In genomic region chr17:84030699-84031098, GRCm38 (mm10) we compare ENCODE assay signal across 12 mouse cellular contexts.
DNase-seq lines count a peak whose midpoint lies in the region; ATAC-seq and TF ChIP-seq lines count a peak whose summit lies in the region.
"Had no signal": no experiment of that assay in that cellular context is flagged by ENCODE, and none has a peak within 500 bp of the region (broad histone marks: within the 10 kb centered on the region; RNA-seq: fewer than 3 reads in every experiment).

No protein-coding gene starts in this region.

- no peaks in the 10 kb centered on the region for H3K27me3 ChIP-seq in lung, embryonic 15.5 days
- H3K27me3 ChIP-seq in stomach, embryonic 14.5 days (ENCODE audit: control insufficient read depth, insufficient read depth, low read length) = no peaks in the 10 kb centered on the region
- H3K27me3 ChIP-seq: heart, embryonic 15.5 days had no signal

- no peak for TF ChIP-seq CTCF in lung, adult 2 months (IDR thresholded peaks at IDR 0.05; ENCODE audit: insufficient read depth, low read length)

- H3K36me3 ChIP-seq in lung, embryonic 15.5 days = no peaks in the 10 kb centered on the region
- no peaks in the 10 kb centered on the region for H3K36me3 ChIP-seq in stomach, embryonic 14.5 days (ENCODE audit: control insufficient read depth, insufficient read depth, low read length)
- H3K36me3 ChIP-seq: heart, embryonic 15.5 days had no signal

- peaks cover 34% of the 10 kb centered on the region for H3K4me1 ChIP-seq in lung, embryonic 15.5 days
- H3K4me1 ChIP-seq in lung, adult 2 months (ENCODE audit: control insufficient read depth, insufficient read depth, low read length) = no peaks in the 10 kb centered on the region
- peaks cover 20% of the 10 kb centered on the region for H3K4me1 ChIP-seq in stomach, embryonic 14.5 days (ENCODE audit: control insufficient read depth, insufficient read depth, low read length)

- 0 out of 2 replicates have a peak overlapping the region, but pooled peaks have one; percentile 1 for H3K27ac ChIP-seq in lung, embryonic 15.5 days
- H3K27ac ChIP-seq in stomach, embryonic 14.5 days (ENCODE audit: low read length) = 0 out of 2 replicates have a peak overlapping the region, but pooled peaks have one; percentile 15
- H3K27ac ChIP-seq: macrophage had no signal

- H3K9me3 ChIP-seq in lung, embryonic 15.5 days = no peaks in the 10 kb centered on the region
- H3K9me3 ChIP-seq in stomach, embryonic 14.5 days (ENCODE audit: control insufficient read depth, low read depth, low read length) = no peaks in the 10 kb centered on the region
- H3K9me3 ChIP-seq: heart, embryonic 15.5 days had no signal

- ATAC-seq in lung, embryonic 15.5 days (ENCODE audit: borderline replicate concordance, extremely low read depth, low FRiP score, low TSS enrichment) = no peak
- no peak for ATAC-seq in stomach, embryonic 14.5 days (ENCODE audit: insufficient number of reproducible peaks, insufficient read depth, low FRiP score, low read depth)

- H3K4me3 ChIP-seq in lung, embryonic 15.5 days = no peak overlapping the region
- no peak overlapping the region for H3K4me3 ChIP-seq in lung, adult 2 months (replicated peaks; ENCODE audit: extremely low read depth, low read depth, low read length)
- no peak overlapping the region for H3K4me3 ChIP-seq in stomach, embryonic 14.5 days (ENCODE audit: low read depth, low read length)
- H3K4me3 ChIP-seq: heart, embryonic 15.5 days; myocyte had no signal

- peak; percentile 35 for DNase-seq in embryo, embryonic 10.5 days (ENCODE audit: low spot score)
- no peak for DNase-seq in embryo, embryonic 10 days (ENCODE audit: low spot score)
- no peak for DNase-seq in lung, adult 2 months
- DNase-seq in induced T-regulatory cell, adult 2 months (ENCODE audit: low read depth) = peak; percentile 59
- DNase-seq in gastrocnemius, postnatal 25 days = no peak
- DNase-seq in ovary, postnatal 36 days (ENCODE audit: low spot score) = no peak
- DNase-seq: kidney, adult 9 months had no signal

- 85% methylated on average over 5 of the region's 5 CpGs for WGBS in lung, embryonic 15.5 days
- 82% methylated on average over 5 of the region's 5 CpGs for WGBS in lung, adult 2 months
- WGBS in stomach, embryonic 14.5 days = 88% methylated on average over 5 of the region's 5 CpGs

- no peak overlapping the region for H3K9ac ChIP-seq in lung, embryonic 15.5 days
- H3K9ac ChIP-seq in stomach, embryonic 14.5 days (replicated peaks; ENCODE audit: low read depth, low read length) = no peak overlapping the region
- H3K9ac ChIP-seq: heart, embryonic 15.5 days had no signal

- TF ChIP-seq POLR2A in lung, adult 2 months (IDR thresholded peaks at IDR 0.05; ENCODE audit: borderline replicate concordance, extremely low read depth, low read depth, low read length) = no peak

- H3K4me2 ChIP-seq in lung, embryonic 15.5 days = no peak overlapping the region
- H3K4me2 ChIP-seq in stomach, embryonic 14.5 days (replicated peaks; ENCODE audit: low read depth, low read length) = no peak overlapping the region
- H3K4me2 ChIP-seq: heart, embryonic 15.5 days had no signal

Comparison
In these comparisons a context has a peak if more than half of its experiments do, and no peak if none do; other contexts are left out.
1. DNase-seq: peak in embryo, embryonic 10.5 days (single experiment) and induced T-regulatory cell, adult 2 months (single experiment); none in embryo, embryonic 10 days (single experiment), lung, adult 2 months (single experiment), gastrocnemius, postnatal 25 days (single experiment) and ovary, postnatal 36 days (single experiment).